ENCODE assay signal across 8 mouse cellular contexts in the genomic region with DNA sequence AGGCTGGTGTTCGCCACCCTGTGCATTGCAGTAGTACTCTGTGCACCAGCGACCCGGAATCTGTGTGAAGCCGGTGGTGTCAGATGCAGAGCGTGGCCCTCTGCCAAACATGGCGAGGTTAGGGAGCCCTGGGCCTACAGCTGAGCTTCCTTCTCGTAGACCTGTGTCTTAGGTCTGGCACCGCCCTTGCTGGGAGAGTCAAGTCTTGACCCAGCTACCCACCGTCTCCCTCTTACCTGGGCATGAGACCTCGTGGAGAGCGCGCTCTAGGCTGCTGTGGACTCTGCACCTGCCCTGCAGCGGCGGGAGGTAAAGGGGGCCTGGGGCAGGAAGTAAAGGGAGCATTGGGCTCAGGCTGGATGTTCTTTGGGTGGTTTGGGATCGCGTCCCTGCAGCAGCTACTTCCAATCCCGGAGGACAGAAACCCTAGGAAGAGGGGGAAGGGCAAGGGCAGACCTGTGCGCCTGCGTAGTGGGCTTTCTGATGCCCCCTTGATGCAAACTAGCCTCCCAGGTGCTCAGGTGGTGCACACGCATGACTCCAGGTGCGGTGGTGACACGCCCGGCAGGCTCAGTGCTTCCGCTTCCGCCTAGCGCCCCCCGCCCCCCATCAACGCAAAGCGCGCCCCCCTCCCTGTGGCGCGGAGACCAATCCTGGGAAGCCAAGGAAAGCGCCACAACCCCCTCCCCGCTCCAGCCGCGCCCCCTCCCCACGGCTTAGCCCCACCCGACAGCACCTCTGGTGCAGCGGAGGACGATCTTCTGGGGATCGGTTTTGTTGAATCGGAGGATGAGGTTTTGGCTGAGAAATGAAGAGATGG. TPM values are rescaled to one million over a fixed set of nuclear protein-coding genes. Genes with fewer than 3 reads are reported as not detected.
DNase-seq lines count a peak whose midpoint lies in the region; ATAC-seq lines count a peak whose summit lies in the region.

No protein-coding gene starts in this region.

- 14% methylated on average over 36 of the region's 42 CpGs for WGBS in kidney, embryonic 15.5 days
- 14% methylated on average over 40 of the region's 42 CpGs for WGBS in neural tube, embryonic 15.5 days

- H3K27ac ChIP-seq in kidney, embryonic 15.5 days: peak overlapping the region; percentile 56
- H3K27ac ChIP-seq in neural tube, embryonic 15.5 days (replicated peaks): peak overlapping the region; percentile 80

- peak; percentile 46; the same call in 1 of the 2 replicates for ATAC-seq in kidney, embryonic 15.5 days (replicated peaks; ENCODE audit: low FRiP score)
- ATAC-seq in frontal cortex, adult (ENCODE audit: low TSS enrichment): peak; percentile 24
- ATAC-seq in neural tube, embryonic 15.5 days (ENCODE audit: low FRiP score): peak; percentile 90
- ATAC-seq in megakaryocyte progenitor cell, adult 5-6 weeks (replicated peaks; ENCODE audit: poor library complexity): no peak

- H3K36me3 ChIP-seq in kidney, embryonic 15.5 days: no peaks in the 10 kb centered on the region
- no peaks in the 10 kb centered on the region for H3K36me3 ChIP-seq in neural tube, embryonic 15.5 days

- H3K9ac ChIP-seq in kidney, embryonic 15.5 days: peak overlapping the region; percentile 57
- H3K9ac ChIP-seq in neural tube, embryonic 15.5 days (replicated peaks): peak overlapping the region; percentile 72

- H3K4me2 ChIP-seq in kidney, embryonic 15.5 days: peak overlapping the region; percentile 92
- H3K4me2 ChIP-seq in neural tube, embryonic 15.5 days: peak overlapping the region; percentile 94

- H3K9me3 ChIP-seq in kidney, embryonic 15.5 days (replicated peaks): no peaks in the 10 kb centered on the region
- no peaks in the 10 kb centered on the region for H3K9me3 ChIP-seq in neural tube, embryonic 15.5 days (replicated peaks)

- DNase-seq in kidney, adult 11 months: no peak
- peak; percentile 72 for DNase-seq in cerebellum, adult 8-10 months
- peak; percentile 57 to 67 for DNase-seq in left cerebral cortex, postnatal 36 days (ENCODE audit: low spot score in 2 of 2)
- DNase-seq in urinary bladder, postnatal 4 days (ENCODE audit: low spot score in 2 of 2): no peak

- H3K4me1 ChIP-seq in kidney, embryonic 15.5 days: peaks cover 37% of the 10 kb centered on the region
- H3K4me1 ChIP-seq in neural tube, embryonic 15.5 days: peaks cover 37% of the 10 kb centered on the region

- no peaks in the 10 kb centered on the region for H3K27me3 ChIP-seq in kidney, embryonic 15.5 days
- no peaks in the 10 kb centered on the region for H3K27me3 ChIP-seq in neural tube, embryonic 15.5 days (replicated peaks)

- intact Hi-C loops in left cerebral cortex, postnatal 36 days (cut with DNase I): loop anchor here (5.0 kb wide), 1 partner anchor 72 kb away; no protein-coding TSS in a partner anchor

- peak overlapping the region; percentile 58 for H3K4me3 ChIP-seq in kidney, embryonic 15.5 days (replicated peaks)
- peak overlapping the region; percentile 55 for H3K4me3 ChIP-seq in neural tube, embryonic 15.5 days (replicated peaks)

RNA-seq across cellular contexts. Expression of a gene that starts 41.8 kb away (rescaled TPM):
- 18.9 and 22.7 TPM in 2 replicates for polyA plus RNA-seq in kidney, embryonic 15.5 days (2015; fragmentation: Nextera tagmentation; extraction: Ambion mirVana)
- 100 to 1,000 TPM; 203 to 267 TPM for total RNA-seq in left cerebral cortex, postnatal 36 days (2021)
- polyA plus RNA-seq in neural tube, embryonic 15.5 days (2015; fragmentation: Nextera tagmentation; extraction: Ambion mirVana): 104 and 120 TPM in 2 replicates
- 7.6 and 8.8 TPM in 2 replicates for total RNA-seq in megakaryocyte progenitor cell, adult 5-6 weeks (2015)
- total RNA-seq in megakaryocyte progenitor cell, adult 5-6 weeks (2017): 19.9 and 20.2 TPM in 2 replicates

Comparison
In these comparisons a context has a peak if more than half of its experiments do, and no peak if none do; other contexts are left out.
1. DNase-seq: peak in cerebellum, adult 8-10 months (single experiment) and left cerebral cortex, postnatal 36 days (2 of 2); none in kidney, adult 11 months (single experiment) and urinary bladder, postnatal 4 days (0 of 2).
2. RNA of a gene that starts 41.8 kb away (total RNA-seq): 203 to 267 TPM in left cerebral cortex, postnatal 36 days; 7.6 to 20.2 TPM in megakaryocyte progenitor cell, adult 5-6 weeks; every median in the first group is over 4 times any median in the second.